Mouse (Mus musculus): Measurements from ENCODE around the gene Gla.
"Not testable (repeated sequence)": the region's sequence is repeated elsewhere in the genome, so short reads cannot be mapped to it uniquely, and the experiment has no call there.

The Gla gene

GRCm38 (mm10) chrX:134588261-134588660, 12.7 kb downstream of the Gla start:
- in situ Hi-C loops (cut with MseI, MboI) = no loop called here

DNA sequence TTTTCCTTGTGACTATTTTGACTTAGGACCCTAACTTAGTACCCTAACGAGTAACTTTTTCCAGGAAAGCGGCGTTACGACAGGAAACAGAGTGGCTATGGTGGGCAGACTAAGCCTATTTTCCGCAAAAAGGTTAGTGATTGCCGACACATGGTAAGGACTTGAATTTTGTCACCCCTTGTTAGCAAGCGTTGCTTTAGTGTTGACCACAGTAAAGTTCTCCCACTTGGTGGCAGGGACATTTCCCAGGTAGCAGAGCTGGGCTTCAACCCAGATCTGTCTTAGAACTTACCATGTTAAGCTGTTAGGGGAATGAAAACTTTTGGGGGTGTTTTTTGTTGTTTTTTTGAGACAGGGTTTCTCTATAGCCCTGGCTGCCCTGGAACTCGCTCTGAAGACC, 14.5 kb downstream of the Gla start:
- in situ Hi-C loops (cut with MseI, MboI) = no loop called here

DNA sequence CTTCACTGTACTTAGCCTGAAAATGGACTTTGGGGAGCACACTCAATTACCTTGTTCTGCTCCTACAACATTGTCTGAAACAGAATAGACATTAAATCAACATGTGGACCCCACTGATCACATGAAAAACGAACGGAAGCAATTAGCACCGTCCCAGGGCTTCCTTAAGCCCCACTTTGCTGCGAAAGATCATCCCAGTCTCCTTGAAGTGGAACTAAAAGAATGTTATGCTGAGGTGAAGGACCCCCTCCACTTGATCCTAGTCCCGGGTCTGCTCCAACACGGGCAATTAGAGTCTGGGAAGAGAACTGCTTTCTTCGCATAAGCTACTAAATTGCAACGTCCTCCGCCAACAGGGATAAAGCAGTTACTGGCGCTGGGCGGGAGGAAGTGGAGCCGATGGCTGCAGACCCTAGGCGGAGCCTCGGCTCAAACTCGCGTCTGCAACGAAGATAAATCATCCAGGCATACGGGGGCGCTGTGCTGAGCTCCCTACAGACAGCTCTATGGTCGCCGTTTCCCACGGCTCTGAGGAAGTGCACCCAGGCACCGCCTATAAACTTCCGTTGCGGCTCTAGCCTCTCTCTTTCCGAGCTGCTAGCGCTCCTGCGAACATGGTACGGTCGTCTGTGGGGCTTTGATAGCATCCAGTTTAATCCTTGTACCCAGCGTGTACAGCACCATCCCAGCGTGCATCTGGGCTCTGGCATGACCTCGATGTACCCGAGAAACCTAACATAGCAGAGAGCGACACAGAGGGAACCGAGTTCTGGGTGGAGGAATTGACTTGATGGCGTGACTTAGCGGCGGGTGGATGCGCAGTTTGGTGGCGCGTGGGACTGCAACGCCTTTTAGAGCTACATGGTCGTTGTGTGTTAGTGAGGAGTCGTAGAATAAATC, 15.6 kb downstream of the Gla start, which contains the start of gene Rpl36a:
TSS of gene Rpl36a (plus strand) at position 552 of the 900 bp plus-strand sequence.
- in situ Hi-C loops (cut with MseI, MboI) = no loop called here

DNA sequence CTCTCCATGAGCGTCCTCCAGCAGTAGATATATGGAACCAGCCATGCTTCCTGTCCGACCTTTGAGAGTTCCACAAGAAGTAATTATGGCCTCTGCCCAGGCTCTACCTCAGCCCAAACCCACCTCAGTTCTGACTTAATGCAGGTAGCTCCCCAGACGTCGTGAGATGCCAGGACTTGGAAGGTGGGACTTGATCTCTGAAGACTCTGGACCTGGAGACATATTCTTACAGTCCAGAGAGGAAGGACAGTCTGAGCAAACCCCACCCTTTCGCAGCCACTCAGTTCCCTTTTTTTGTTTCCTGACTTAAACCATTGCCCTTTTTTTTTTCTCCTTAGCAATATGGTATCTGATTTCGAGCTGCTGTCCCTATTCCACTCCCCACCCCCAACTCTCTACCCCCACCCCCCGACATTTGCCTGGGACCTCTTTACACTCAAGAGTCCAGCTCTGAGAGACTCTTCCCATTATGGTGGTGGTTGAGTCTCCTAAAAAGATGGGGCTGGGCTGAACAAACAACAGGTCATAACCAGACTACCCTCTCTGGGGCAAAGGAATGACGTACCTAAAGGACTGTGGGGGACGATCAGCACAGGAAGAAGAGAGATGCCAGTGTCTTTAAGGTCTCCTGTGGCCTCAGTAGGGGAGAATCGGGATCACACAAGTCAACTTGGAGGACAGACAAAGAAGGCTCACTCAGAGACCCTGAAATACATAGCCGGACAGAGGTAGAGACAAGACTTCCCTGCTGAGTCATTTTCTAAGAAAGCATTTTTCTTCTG, 17.8 kb downstream of the Gla start, which contains the start of gene Btk:
TSS of gene Btk (minus strand) at position 683 of the 782 bp plus-strand sequence.
- in situ Hi-C loops (cut with MseI, MboI) = no loop called here

- in situ Hi-C loops (cut with MseI, MboI) = no loop called here
These were observed 18.7 kb downstream of the Gla start for GRCm38 (mm10) chrX:134582270-134582669.

DNA sequence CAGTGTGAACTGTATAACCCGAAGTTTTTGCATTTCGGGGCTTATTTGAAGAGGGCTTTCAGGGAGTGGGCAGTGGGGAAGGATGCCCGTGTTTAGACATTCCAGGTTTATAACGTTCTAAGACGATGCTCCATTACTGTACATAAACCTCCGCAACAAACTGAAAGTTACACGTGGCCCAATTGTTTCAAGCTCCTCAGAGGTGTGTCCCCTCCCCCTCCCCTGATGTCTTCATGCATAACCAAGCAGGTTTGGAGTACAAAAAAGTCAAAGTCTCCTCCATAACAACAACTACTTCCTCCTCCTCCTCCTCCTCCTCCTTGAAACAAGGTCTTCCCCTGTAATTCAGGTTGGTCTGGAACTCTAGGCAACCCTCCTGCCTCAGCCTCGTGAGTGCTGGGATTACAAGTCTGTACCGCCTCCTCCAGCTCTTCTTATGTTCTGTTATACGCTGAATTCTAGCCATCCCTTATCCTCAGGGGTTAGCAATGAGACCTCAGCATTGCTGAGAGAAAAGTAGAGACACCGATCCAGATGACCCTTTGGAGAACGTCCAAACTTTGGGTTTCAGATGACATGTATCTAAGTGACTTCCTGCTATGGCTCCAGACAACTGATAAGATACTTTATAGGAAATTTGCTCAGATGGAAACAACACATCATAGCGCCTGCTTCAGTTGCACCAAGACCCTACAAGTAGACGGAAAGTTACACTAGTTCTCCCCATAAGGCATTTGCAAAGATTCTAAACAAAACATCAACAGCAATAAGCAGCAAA, 20.2 kb downstream of the Gla start:
- in situ Hi-C loops (cut with MseI, MboI) = no loop called here

GRCm38 (mm10) chrX:134577896-134578295, 23.0 kb downstream of the Gla start:
- in situ Hi-C loops (cut with MseI, MboI) = no loop called here

DNA sequence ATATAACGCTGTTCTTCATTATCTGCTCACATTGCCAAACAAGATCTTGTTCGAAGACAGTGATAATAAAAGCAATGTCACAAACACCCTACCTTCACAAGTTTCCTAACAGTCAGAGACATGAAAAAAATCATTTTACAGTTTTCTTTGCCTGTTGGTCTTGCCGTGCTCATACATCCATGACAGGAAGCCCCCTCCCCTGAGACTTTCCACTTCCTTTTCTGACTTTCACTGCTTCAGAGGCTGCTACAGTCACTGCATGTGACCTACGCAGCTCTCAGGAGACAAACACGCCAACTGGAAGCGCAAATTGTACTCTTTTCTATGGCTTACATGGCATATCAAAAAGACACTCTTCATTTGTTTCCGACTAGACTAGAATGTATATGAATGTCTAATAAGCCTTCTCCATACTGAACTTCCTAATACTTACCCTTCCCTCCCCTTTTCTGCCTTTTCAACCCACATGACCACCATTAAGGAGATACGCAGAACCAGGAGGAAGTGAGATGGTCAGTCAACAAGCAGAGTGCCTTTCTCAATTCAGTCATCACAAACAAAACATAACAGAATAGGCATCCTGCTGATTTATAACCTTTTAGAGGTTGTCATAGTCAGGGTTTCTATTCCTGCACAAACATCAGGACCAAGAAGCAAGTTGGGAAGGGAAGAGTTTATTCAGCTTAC, 34.2 kb downstream of the Gla start:
- in situ Hi-C loops (cut with MseI, MboI) = no loop called here

DNA sequence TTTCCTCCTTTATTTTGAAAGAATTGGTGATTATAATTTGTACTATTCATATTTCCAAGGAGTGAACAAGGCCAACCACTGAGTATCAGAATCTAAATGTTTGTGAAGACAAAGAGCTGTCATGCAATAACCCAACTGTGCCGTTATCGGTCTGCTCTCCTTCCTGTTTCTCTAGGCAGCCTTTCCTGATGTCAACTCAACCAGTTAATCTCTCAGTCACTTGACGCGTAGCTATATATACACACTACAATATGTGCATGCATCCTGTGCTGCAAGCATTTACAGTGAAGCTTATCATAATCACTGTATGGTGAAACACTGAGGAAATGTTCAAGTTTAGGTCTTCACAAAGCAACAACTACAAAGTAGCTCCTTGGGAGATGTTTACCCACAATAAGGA, 36.6 kb downstream of the Gla start:
- in situ Hi-C loops (cut with MseI, MboI) = no loop called here

GRCm38 (mm10) chrX:134554425-134554824, 46.5 kb downstream of the Gla start:
- in situ Hi-C loops (cut with MseI, MboI) = no loop called here

- in situ Hi-C loops (cut with MseI, MboI) = no loop called here
These were observed 47.6 kb downstream of the Gla start for GRCm38 (mm10) chrX:134553326-134553725.

- in situ Hi-C loops (cut with MseI, MboI) = no loop called here
These were observed 50.0 kb downstream of the Gla start for GRCm38 (mm10) chrX:134550903-134551302.

DNA sequence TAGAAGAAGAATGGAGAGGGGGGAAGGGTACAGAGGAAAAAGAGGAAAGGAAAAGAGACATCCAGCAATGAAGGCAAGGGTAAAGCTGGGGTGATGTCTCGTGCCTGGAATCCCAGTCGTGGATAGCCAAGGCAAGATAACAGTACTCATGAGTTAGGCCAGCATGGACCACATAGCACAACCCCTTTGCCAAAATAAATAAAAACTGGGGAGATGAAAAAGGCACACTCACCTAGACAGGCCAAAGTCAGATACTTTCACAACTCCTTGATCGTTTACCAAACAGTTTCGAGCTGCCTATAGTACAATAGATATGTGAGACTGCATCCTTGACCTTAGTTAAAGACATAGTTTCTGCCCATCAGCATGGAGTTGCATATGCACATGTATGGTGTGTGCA, 53.6 kb downstream of the Gla start:
- in situ Hi-C loops (cut with MseI, MboI) = no loop called here

- in situ Hi-C loops (cut with MseI, MboI) = no loop called here
These were observed 59.0 kb downstream of the Gla start for GRCm38 (mm10) chrX:134541955-134542308.

GRCm38 (mm10) chrX:134541145-134541954, 59.6 kb downstream of the Gla start, which contains the start of gene Timm8a1:
Gene Timm8a1, minus strand, starts transcription at chrX:134541865.
- in situ Hi-C loops (cut with MseI, MboI) = no loop called here

DNA sequence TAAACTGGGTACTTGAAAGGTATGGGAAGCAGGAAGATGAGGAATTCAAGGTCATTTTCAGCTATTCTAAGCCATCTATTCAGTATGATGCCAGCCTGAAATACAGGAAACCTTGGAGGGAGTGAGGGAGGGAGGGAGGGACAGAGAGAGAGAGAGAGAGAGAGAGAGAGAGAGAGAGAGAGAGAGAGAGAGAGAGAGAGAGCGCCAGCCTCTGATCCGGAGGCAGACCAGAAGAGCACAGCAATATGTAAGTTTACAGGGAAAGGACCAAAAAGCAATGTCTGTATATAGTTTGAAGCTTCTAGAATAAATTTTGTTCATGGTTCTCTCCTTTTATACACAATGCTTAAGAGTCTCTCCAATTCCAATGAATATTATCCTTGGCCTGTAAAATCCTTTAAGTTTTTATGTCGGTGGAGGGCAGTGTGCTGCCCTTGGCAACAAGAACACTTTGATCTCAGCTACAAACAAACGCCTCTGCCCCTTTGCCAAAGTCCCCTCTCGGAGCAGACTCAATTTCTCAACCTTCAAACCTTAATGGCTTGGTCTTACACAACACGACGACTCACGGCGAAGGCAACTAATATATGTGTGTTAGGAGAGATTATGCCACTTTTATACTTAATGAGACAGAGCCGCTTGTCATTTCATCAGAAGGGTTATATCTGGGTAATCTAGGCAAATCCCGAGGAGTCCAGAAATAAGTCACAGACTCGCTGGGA, 60.4 kb downstream of the Gla start:
- in situ Hi-C loops (cut with MseI, MboI) = no loop called here

DNA sequence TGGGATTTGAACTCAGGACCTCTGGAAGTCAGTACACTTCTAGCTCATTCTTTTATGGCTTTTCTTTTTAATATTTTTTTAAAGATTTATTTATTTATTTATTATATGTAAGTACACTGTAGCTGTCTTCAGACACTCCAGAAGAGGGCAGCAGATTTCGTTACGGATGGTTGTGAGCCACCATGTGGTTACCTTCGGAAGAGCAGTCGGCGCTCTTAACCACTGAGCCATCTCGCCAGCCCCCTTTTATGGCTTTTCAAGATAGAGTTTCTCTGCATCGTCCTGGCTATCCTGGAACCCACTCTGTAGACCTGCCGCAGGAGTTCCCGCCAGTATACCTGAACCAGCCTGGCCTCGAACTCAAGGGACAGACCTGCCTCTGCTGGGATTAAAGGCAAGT, 61.1 kb downstream of the Gla start:
- in situ Hi-C loops (cut with MseI, MboI) = not testable (repeated sequence)
